Mouse (Mus musculus) liver, embryonic 11.5 days (tissue): Measurements from ENCODE around the gene Cyp26b1. TPM values are rescaled to one million over a fixed set of nuclear protein-coding genes. Genes with fewer than 3 reads are reported as not detected.

Source experiments
- ATAC-seq: fragments of 200-750 bp; cut with Nextera tagmentation; replicated peaks from 2 replicates; pipeline ENCODE4 v1.8.0; 2017; ENCODE audit warnings: moderate number of reproducible peaks, mild to moderate bottlenecking, moderate TSS enrichment, moderate library complexity; ENCODE audit not compliant: low FRiP score
- DNase-seq: peaks from one replicate; pipeline ENCODE4 v3.0.0-alpha.2; 2017; ENCODE audit warnings: low spot score
- H3K27ac ChIP-seq: fragments of 300-500 bp; sonication (generic); 2 replicates; pipeline ENCODE4 v1.5.1; 2014; ENCODE audit warnings: mild to moderate bottlenecking, low read depth, low read length, control low read depth
- H3K27me3 ChIP-seq: fragments of 300-500 bp; sonication (generic); replicated peaks from 2 replicates; pipeline ENCODE4 v1.6.1; 2014; ENCODE audit warnings: low read length, mixed read lengths; ENCODE audit not compliant: control insufficient read depth, insufficient read depth
- H3K36me3 ChIP-seq: fragments of 300-500 bp; sonication (generic); 2 replicates; pipeline ENCODE4 v1.6.1; 2014; ENCODE audit warnings: mild to moderate bottlenecking, low read length, moderate library complexity, mixed read lengths; ENCODE audit not compliant: control insufficient read depth, insufficient read depth
- H3K4me1 ChIP-seq: fragments of 300-500 bp; sonication (generic); replicated peaks from 2 replicates; pipeline ENCODE4 v1.6.1; 2014; ENCODE audit warnings: low read length, mixed read lengths; ENCODE audit not compliant: control insufficient read depth, insufficient read depth
- H3K4me2 ChIP-seq: fragments of 300-500 bp; sonication (generic); 2 replicates; pipeline ENCODE4 v1.6.1; 2014; ENCODE audit warnings: mild to moderate bottlenecking, control low read depth, moderate library complexity
- H3K4me3 ChIP-seq: fragments of 300-500 bp; sonication (generic); 2 replicates; pipeline ENCODE4 v1.5.1; 2014; ENCODE audit warnings: low read depth, low read length, control low read depth
- H3K9ac ChIP-seq: fragments of 300-500 bp; sonication (generic); 2 replicates; pipeline ENCODE4 v1.6.1; 2014; ENCODE audit warnings: low read depth, low read length, control low read depth
- H3K9me3 ChIP-seq: fragments of 300-500 bp; sonication (generic); 2 replicates; pipeline ENCODE4 v1.6.1; 2016; ENCODE audit warnings: low read length, inconsistent platforms, mixed read lengths; ENCODE audit not compliant: control insufficient read depth
- WGBS: fragments of 180-500 bp; shearing (Covaris S2); extraction: QIAGEN DNeasy Blood & Tissue Kit; methylation state at CpG from one replicate; pipeline ENCODE4 v1.1.7; 2014; 5-methylcytosine and 5-hydroxymethylcytosine counted together
- polyA plus RNA-seq: library from polyadenylated mRNA; unstranded; fragments of >200 nt; fragmentation: Nextera tagmentation; extraction: Ambion mirVana; gene quantifications from 2 replicates; pipeline ENCODE4 v1.2.1, GENCODE M21; 2014

Cyp26b1 gene
- polyA plus RNA-seq, 1 experiment from 2014 or later = 1.0 TPM

- Histone ChIP-seq H3K27me3 (no peaks in the 10 kb centered on the region), H3K27ac (no peak overlapping the region), H3K4me1 (no peaks in the 10 kb centered on the region), H3K4me2 (no peak overlapping the region), H3K9me3 (no peaks in the 10 kb centered on the region), H3K9ac (no peak overlapping the region), H3K36me3 (no peaks in the 10 kb centered on the region), H3K4me3 (no peak overlapping the region)
- 62% methylated on average over 9 of the region's 9 CpGs for WGBS
- ATAC-seq (no peak), DNase-seq (no peak)
Observed at GRCm38 (mm10) chr6:84549852-84550437, 43.8 kb downstream of the Cyp26b1 start.

GRCm38 (mm10) chr6:84545428-84545827 lies 48.3 kb downstream of the Cyp26b1 start:
- no peak overlapping the region for H3K27ac ChIP-seq
- H3K9ac ChIP-seq = no peak overlapping the region
- DNase-seq (no peak), ATAC-seq (no peak)
- 61% methylated on average over 2 of the region's 2 CpGs for WGBS
- H3K4me3 ChIP-seq = no peak overlapping the region
- H3K27me3 ChIP-seq = no peaks in the 10 kb centered on the region
- no peak overlapping the region for H3K4me2 ChIP-seq
- no peaks in the 10 kb centered on the region for H3K4me1 ChIP-seq
- H3K36me3 ChIP-seq = no peaks in the 10 kb centered on the region
- H3K9me3 ChIP-seq = no peaks in the 10 kb centered on the region

DNA sequence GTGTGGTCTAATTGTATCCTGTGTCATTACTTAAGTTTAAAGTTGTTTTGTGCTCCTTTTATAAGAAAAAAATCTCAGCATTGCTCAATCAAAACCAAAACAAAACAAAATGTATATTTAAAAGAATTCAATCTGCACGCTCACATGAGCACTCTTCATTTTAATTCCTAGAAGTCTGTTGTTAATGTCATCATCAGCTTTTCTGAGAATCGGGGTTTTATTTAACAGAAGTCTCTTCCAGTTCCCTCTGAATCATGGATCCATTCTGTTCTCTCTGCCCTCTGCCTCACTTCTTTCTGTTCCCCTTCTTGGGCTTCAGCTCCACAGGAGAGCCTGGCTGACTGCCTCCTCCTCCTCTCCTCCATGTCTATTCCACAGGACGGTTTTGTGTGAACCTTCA lies 49.3 kb downstream of the Cyp26b1 start:
- H3K27me3 ChIP-seq = no peaks in the 10 kb centered on the region
- DNase-seq (no peak), ATAC-seq (no peak)
- H3K36me3 ChIP-seq = no peaks in the 10 kb centered on the region
- 82% methylated on average over 3 of the region's 3 CpGs for WGBS
- H3K4me3 ChIP-seq = no peak overlapping the region
- no peak overlapping the region for H3K4me2 ChIP-seq
- H3K4me1 ChIP-seq = no peaks in the 10 kb centered on the region
- no peaks in the 10 kb centered on the region for H3K9me3 ChIP-seq
- no peak overlapping the region for H3K27ac ChIP-seq
- no peak overlapping the region for H3K9ac ChIP-seq

- Histone ChIP-seq H3K4me1 (no peaks in the 10 kb centered on the region), H3K4me3 (no peak overlapping the region), H3K36me3 (no peaks in the 10 kb centered on the region), H3K9ac (no peak overlapping the region), H3K27me3 (no peaks in the 10 kb centered on the region), H3K27ac (no peak overlapping the region), H3K9me3 (no peaks in the 10 kb centered on the region), H3K4me2 (no peak overlapping the region)
- ATAC-seq (no peak), DNase-seq (no peak)
- WGBS = 24% methylated on average over 5 of the region's 5 CpGs
Observed at GRCm38 (mm10) chr6:84543516-84543915, 50.2 kb downstream of the Cyp26b1 start.

- no peak overlapping the region for H3K4me2 ChIP-seq
- no peaks in the 10 kb centered on the region for H3K27me3 ChIP-seq
- H3K9me3 ChIP-seq = no peaks in the 10 kb centered on the region
- DNase-seq = no peak
- no peaks in the 10 kb centered on the region for H3K4me1 ChIP-seq
- no peak overlapping the region for H3K9ac ChIP-seq
- no peaks in the 10 kb centered on the region for H3K36me3 ChIP-seq
- WGBS = 35% methylated on average over 4 of the region's 4 CpGs
- no peak for ATAC-seq
- no peak overlapping the region for H3K4me3 ChIP-seq
- no peak overlapping the region for H3K27ac ChIP-seq
Observed at GRCm38 (mm10) chr6:84539924-84540323, 53.8 kb downstream of the Cyp26b1 start.

DNA sequence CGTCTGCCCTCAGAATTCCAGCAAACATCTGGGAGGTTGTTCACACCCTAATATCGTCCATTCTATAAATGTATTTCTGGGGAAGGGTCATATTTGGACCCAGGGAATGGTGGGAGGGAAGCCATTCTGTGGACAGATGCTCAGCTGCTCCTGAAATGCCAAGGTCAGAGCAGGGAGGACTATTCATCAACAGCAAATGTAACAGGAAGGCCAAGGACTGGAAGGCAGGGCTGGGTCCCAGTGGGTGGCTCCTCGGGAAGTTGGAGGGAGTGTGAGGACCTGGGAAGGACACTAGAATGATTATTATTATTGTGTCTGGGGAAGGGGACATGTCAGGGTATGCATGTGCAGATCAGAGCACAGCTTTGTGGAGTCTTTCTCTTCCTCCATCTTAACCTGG lies 55.0 kb downstream of the Cyp26b1 start:
- Histone ChIP-seq H3K4me1 (no peaks in the 10 kb centered on the region), H3K9ac (no peak overlapping the region), H3K27me3 (no peaks in the 10 kb centered on the region), H3K4me2 (no peak overlapping the region), H3K4me3 (no peak overlapping the region), H3K27ac (no peak overlapping the region), H3K36me3 (no peaks in the 10 kb centered on the region), H3K9me3 (no peaks in the 10 kb centered on the region)
- ATAC-seq (no peak), DNase-seq (no peak)
- 67% methylated on average over 3 of the region's 3 CpGs for WGBS

DNA sequence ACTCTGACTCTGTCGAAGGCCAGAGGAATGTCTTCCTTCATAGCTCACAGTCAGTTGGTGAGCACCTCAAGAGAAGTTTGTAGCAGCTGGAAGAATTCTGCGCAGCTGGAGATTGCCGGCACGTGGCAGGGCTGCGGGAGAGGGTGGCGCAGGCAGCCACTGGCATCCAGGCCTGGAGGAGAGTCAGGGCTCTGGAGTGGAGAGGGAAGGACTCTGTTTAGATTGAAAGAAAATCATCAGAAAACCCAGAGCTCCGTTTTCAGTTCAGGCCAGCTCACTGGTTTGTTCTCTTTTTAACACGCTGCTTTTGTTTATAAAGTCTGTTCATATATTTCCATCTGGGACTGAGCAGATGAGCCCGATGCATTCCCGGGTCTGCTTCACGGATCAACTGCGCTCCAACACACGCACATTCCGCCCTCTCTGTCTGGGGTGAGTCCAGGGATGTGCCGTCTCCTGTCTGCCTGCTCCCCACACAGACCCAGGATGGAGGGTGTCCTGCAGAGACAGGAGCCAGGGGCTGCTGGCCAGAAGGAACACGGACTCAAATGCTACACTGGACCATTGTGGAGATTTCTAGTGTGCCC lies 56.0 kb downstream of the Cyp26b1 start:
- DNase-seq (no peak), ATAC-seq (no peak)
- no peak overlapping the region for H3K9ac ChIP-seq
- H3K27me3 ChIP-seq = no peaks in the 10 kb centered on the region
- H3K27ac ChIP-seq = no peak overlapping the region
- H3K4me1 ChIP-seq = no peaks in the 10 kb centered on the region
- H3K36me3 ChIP-seq = no peaks in the 10 kb centered on the region
- H3K4me2 ChIP-seq = no peak overlapping the region
- no peak overlapping the region for H3K4me3 ChIP-seq
- WGBS = 75% methylated on average over 16 of the region's 16 CpGs
- no peaks in the 10 kb centered on the region for H3K9me3 ChIP-seq

- no peaks in the 10 kb centered on the region for H3K36me3 ChIP-seq
- no peak overlapping the region for H3K27ac ChIP-seq
- no peaks in the 10 kb centered on the region for H3K9me3 ChIP-seq
- no peak for DNase-seq
- no peaks in the 10 kb centered on the region for H3K4me1 ChIP-seq
- no peaks in the 10 kb centered on the region for H3K27me3 ChIP-seq
- no peak overlapping the region for H3K4me3 ChIP-seq
- H3K9ac ChIP-seq = no peak overlapping the region
- WGBS = 54% methylated on average over 3 of the region's 3 CpGs
- no peak for ATAC-seq
- H3K4me2 ChIP-seq = no peak overlapping the region
Observed at GRCm38 (mm10) chr6:84534944-84535343, 58.8 kb downstream of the Cyp26b1 start.

- H3K36me3 ChIP-seq = no peaks in the 10 kb centered on the region
- H3K27me3 ChIP-seq = no peaks in the 10 kb centered on the region
- no peaks in the 10 kb centered on the region for H3K4me1 ChIP-seq
- ATAC-seq = no peak
- H3K4me2 ChIP-seq = no peak overlapping the region
- no peak overlapping the region for H3K27ac ChIP-seq
- DNase-seq = no peak
- no peak overlapping the region for H3K9ac ChIP-seq
- no peak overlapping the region for H3K4me3 ChIP-seq
- H3K9me3 ChIP-seq = no peaks in the 10 kb centered on the region
Observed at GRCm38 (mm10) chr6:84529912-84530311, 63.8 kb downstream of the Cyp26b1 start.
